Mouse (Mus musculus) C2C12 (cell line): Measurements from ENCODE around the gene 5730522E02Rik. TPM values are rescaled to one million over a fixed set of nuclear protein-coding genes. Genes with fewer than 3 reads are reported as not detected.

Experiments used
- H3K27me3 ChIP-seq: one replicate; pipeline ENCODE4 v1.6.1; 2011; ENCODE audit not compliant: control insufficient read depth, insufficient read depth, insufficient read length
- H3K36me3 ChIP-seq: one replicate; pipeline ENCODE4 v1.6.1; 2011; ENCODE audit not compliant: control insufficient read depth, insufficient read depth
- H3K4me3 ChIP-seq: one replicate; pipeline ENCODE4 v1.5.1; 2011; ENCODE audit warnings: mild to moderate bottlenecking, control low read depth; ENCODE audit not compliant: poor library complexity, insufficient read depth, severe bottlenecking
- H3K79me2 ChIP-seq: one replicate; pipeline ENCODE4 v1.6.1; 2011; ENCODE audit not compliant: control insufficient read depth, insufficient read depth
- H3K79me3 ChIP-seq: one replicate; pipeline ENCODE4 v1.6.1; 2011; ENCODE audit warnings: low read depth, control low read depth
- H3ac ChIP-seq: one replicate; pipeline ENCODE3; 2011; ENCODE audit warnings: low read depth; ENCODE audit not compliant: control insufficient read depth, insufficient read length
- CEBPB ChIP-seq: IDR thresholded peaks from one replicate; pipeline ENCODE4 v1.6.1; 2011; ENCODE audit warnings: low read depth, mild to moderate bottlenecking, control low read depth, moderate library complexity
- CTCF ChIP-seq: IDR thresholded peaks from one replicate; pipeline ENCODE4 v1.5.1; 2011; ENCODE audit not compliant: control insufficient read depth, insufficient read depth, insufficient read length
- FOSL1 ChIP-seq: IDR thresholded peaks from one replicate; pipeline ENCODE4 v1.8.0; 2011; ENCODE audit warnings: mild to moderate bottlenecking, low read length; ENCODE audit not compliant: poor library complexity, insufficient read depth, severe bottlenecking
- MAX ChIP-seq: IDR thresholded peaks from one replicate; pipeline ENCODE4 v1.6.1; 2011; ENCODE audit warnings: mild to moderate bottlenecking, control low read depth
- MYOD1 ChIP-seq: IDR thresholded peaks from one replicate; pipeline ENCODE4 v1.6.1; 2011; ENCODE audit warnings: low read depth; ENCODE audit not compliant: control insufficient read depth, insufficient read length
- MYOG ChIP-seq: IDR thresholded peaks from one replicate; pipeline ENCODE4 v1.6.1; 2011; ENCODE audit not compliant: control insufficient read depth, insufficient read length; ENCODE audit errors: extremely low read depth
- USF1 ChIP-seq: IDR thresholded peaks from one replicate; pipeline ENCODE4 v1.6.1; 2011; ENCODE audit warnings: low read depth, mild to moderate bottlenecking, control low read depth, moderate library complexity
- polyA plus RNA-seq: library from polyadenylated mRNA; unstranded; fragments of >200 nt; fragmentation: generic; extraction: Trizol; gene quantifications from one replicate; pipeline ENCODE4 v1.2.1, GENCODE M21; 2012; ENCODE audit warnings: missing spikeins

5730522E02Rik gene
- polyA plus RNA-seq, 1 experiment: not detected

DNA sequence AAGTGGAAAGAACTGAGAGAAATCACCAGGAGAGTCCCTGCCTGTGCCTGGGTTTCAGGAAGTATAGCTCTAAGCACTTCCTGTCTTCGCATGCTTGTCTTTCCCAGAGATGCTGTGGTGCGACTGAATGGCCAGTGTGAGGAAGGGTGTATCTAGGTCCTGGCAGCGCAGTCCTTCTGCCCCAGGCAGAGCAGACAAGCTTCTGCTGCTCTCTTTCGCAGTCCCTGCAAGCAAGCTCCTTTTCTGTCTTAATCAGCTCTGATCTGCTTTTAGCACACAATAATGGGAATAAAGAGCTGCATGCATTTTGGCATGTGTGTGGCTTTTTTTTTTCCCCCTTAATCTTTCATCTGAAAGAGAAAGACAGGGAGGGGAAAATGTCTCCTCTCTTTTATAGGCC is 338.2 kb downstream of the 5730522E02Rik start:
- no peaks in the 10 kb centered on the region for H3K79me2 ChIP-seq
- TF ChIP-seq MYOD1 (no peak), CTCF (no peak), USF1 (no peak), MAX (no peak), CEBPB (no peak), MYOG (no peak), FOSL1 (no peak)
- no peaks in the 10 kb centered on the region for H3K36me3 ChIP-seq
- H3K4me3 ChIP-seq: no peak overlapping the region
- H3ac ChIP-seq: no peak overlapping the region
- no peaks in the 10 kb centered on the region for H3K79me3 ChIP-seq
- H3K27me3 ChIP-seq: no peaks in the 10 kb centered on the region

GRCm38 (mm10) chr11:25866292-25866691 is 344.3 kb downstream of the 5730522E02Rik start:
- Histone ChIP-seq H3ac (no peak overlapping the region), H3K36me3 (no peaks in the 10 kb centered on the region), H3K79me2 (no peaks in the 10 kb centered on the region), H3K27me3 (no peaks in the 10 kb centered on the region), H3K4me3 (no peak overlapping the region), H3K79me3 (no peaks in the 10 kb centered on the region)
- TF ChIP-seq CTCF (no peak), MYOG (no peak), USF1 (no peak), MYOD1 (no peak), CEBPB (no peak), MAX (no peak), FOSL1 (no peak)

DNA sequence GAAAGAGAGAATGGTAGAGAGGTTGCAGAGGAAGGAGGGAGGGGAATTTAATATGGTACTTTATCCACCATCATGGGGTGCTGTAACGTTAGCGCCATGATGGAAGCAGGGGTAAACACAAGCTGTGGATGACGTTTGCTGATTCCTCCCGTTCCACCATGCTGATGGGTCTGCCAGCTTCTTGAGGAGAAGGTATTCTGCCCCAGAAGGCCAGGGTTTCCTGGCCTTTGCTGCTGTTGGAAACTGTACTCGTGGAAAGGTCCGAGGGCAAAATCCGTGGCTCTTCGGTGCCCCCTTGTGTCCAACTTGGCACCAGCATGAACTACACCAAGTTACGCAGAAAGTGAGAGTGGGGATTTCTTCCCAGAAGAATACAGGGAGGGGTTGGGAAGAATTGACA is 347.9 kb downstream of the 5730522E02Rik start:
- H3ac ChIP-seq: no peak overlapping the region
- H3K79me3 ChIP-seq: no peaks in the 10 kb centered on the region
- no peaks in the 10 kb centered on the region for H3K79me2 ChIP-seq
- no peaks in the 10 kb centered on the region for H3K36me3 ChIP-seq
- H3K4me3 ChIP-seq: no peak overlapping the region
- no peak for TF ChIP-seq USF1
- no peak for TF ChIP-seq MAX
- TF ChIP-seq MYOG: no peak
- no peak for TF ChIP-seq FOSL1
- no peak for TF ChIP-seq CTCF
- no peak for TF ChIP-seq CEBPB
- no peaks in the 10 kb centered on the region for H3K27me3 ChIP-seq

GRCm38 (mm10) chr11:25856629-25857568 is 353.7 kb downstream of the 5730522E02Rik start:
- no peaks in the 10 kb centered on the region for H3K79me2 ChIP-seq
- no peaks in the 10 kb centered on the region for H3K36me3 ChIP-seq
- H3ac ChIP-seq: no peak overlapping the region
- no peaks in the 10 kb centered on the region for H3K27me3 ChIP-seq
- no peaks in the 10 kb centered on the region for H3K79me3 ChIP-seq
- no peak overlapping the region for H3K4me3 ChIP-seq
- no peak for TF ChIP-seq CTCF
- no peak for TF ChIP-seq MYOG

DNA sequence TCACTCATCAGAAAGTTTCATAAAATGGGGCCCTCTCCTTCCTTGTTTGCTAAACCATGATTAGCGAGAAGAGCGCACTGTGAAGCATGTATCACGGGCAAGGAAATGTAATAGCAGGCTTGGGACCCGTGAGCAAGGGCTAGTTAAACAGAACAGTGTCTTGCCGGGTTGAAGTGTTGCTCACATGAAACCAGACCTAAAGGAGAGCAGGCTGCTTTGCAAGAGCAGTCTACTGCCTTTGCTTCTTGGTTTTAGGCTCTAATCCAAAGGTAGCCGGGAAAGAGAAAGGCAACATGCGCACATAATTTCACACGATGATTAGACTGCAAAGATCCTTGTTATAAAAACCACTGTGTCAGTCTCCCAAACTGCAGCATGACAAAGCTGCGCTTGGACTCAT is 354.8 kb downstream of the 5730522E02Rik start:
- Histone ChIP-seq H3ac (no peak overlapping the region), H3K36me3 (no peaks in the 10 kb centered on the region), H3K79me3 (no peaks in the 10 kb centered on the region), H3K79me2 (no peaks in the 10 kb centered on the region), H3K27me3 (no peaks in the 10 kb centered on the region), H3K4me3 (no peak overlapping the region)
- TF ChIP-seq CEBPB (no peak), MYOD1 (no peak), MYOG (no peak), MAX (no peak)

GRCm38 (mm10) chr11:25854216-25854615 is 356.3 kb downstream of the 5730522E02Rik start:
- Histone ChIP-seq H3K79me3 (no peaks in the 10 kb centered on the region), H3K4me3 (no peak overlapping the region), H3K36me3 (no peaks in the 10 kb centered on the region), H3ac (no peak overlapping the region), H3K27me3 (no peaks in the 10 kb centered on the region), H3K79me2 (no peaks in the 10 kb centered on the region)
- TF ChIP-seq CTCF (no peak), MYOD1 (no peak), CEBPB (no peak), MYOG (no peak), FOSL1 (no peak), MAX (no peak), USF1 (no peak)
